Mouse (Mus musculus): Measurements from ENCODE around the gene Adgrf2.

DNA sequence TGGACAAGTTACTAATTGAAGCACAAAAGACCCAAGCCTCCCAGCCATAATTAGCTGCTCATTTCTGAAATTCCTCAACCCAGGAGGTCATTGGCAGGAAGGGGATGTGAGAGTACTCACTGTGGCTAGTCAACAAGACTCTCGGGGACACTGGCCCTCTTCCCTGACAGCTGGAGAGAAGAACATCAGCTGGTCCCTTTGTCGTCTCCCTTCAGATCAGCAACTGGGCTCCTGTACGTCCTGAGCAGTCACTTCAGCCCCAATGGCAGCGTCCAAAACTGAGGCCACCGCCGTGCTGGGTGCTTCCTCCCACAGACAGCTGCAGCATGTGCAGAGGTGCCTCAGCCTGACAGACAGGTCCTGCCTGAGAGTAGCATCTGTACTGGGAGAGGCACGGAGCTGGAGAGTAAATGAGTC lies at the start of gene Adgrf2:
- TF ChIP-seq POLR2A (IDR thresholded peaks at IDR 0.05; ENCODE audit: insufficient read depth, low read depth, low read length), result no peak
- no peak for TF ChIP-seq EP300 (IDR thresholded peaks at IDR 0.05; ENCODE audit: insufficient read depth, low read depth, low read length)
